Mouse (Mus musculus): ENCODE data around the gene Gm10057. TPM values are rescaled to one million over a fixed set of nuclear protein-coding genes. Genes with fewer than 3 reads are reported as not detected.
"Not testable (repeated sequence)": the region's sequence is repeated elsewhere in the genome, so short reads cannot be mapped to it uniquely, and the experiment has no call there.

Gm10057 gene
- polyA plus RNA-seq (2012; rRNA removed) = not detected in 2 replicates

GRCm38 (mm10) chrX:154054939-154055338, at the start of gene Gm10057:
TSS of gene Gm10057 (minus strand) at chrX:154055039.
- H3K27ac ChIP-seq (ENCODE audit: insufficient read depth, low read depth, low read length); H3K4me3 ChIP-seq (ENCODE audit: insufficient read depth, low read depth, low read length); H3K4me1 ChIP-seq (ENCODE audit: control insufficient read depth, insufficient read depth, low read length); H3K27me3 ChIP-seq (replicated peaks; ENCODE audit: control insufficient read depth, insufficient read depth, low read length); DNase-seq; H3K36me3 ChIP-seq (ENCODE audit: control insufficient read depth, insufficient read depth, low read length): not testable (repeated sequence)

GRCm38 (mm10) chrX:154033727-154034126, 21.1 kb downstream of the Gm10057 start, which contains the start of gene 4921511M17Rik:
TSS of gene 4921511M17Rik (minus strand) at chrX:154033827.
- H3K27ac ChIP-seq (ENCODE audit: insufficient read depth, low read depth, low read length); H3K27me3 ChIP-seq (replicated peaks; ENCODE audit: control insufficient read depth, insufficient read depth, low read length); H3K4me1 ChIP-seq (ENCODE audit: control insufficient read depth, insufficient read depth, low read length); DNase-seq; H3K4me3 ChIP-seq (ENCODE audit: insufficient read depth, low read depth, low read length); H3K36me3 ChIP-seq (ENCODE audit: control insufficient read depth, insufficient read depth, low read length): not testable (repeated sequence)

GRCm38 (mm10) chrX:154012540-154012939, 42.3 kb downstream of the Gm10057 start, which contains the start of gene Samt1:
TSS of gene Samt1 (minus strand) at chrX:154012640.
- H3K4me3 ChIP-seq (ENCODE audit: insufficient read depth, low read depth, low read length); H3K27me3 ChIP-seq (replicated peaks; ENCODE audit: control insufficient read depth, insufficient read depth, low read length); H3K4me1 ChIP-seq (ENCODE audit: control insufficient read depth, insufficient read depth, low read length); H3K27ac ChIP-seq (ENCODE audit: insufficient read depth, low read depth, low read length); H3K36me3 ChIP-seq (ENCODE audit: control insufficient read depth, insufficient read depth, low read length); DNase-seq: not testable (repeated sequence)

Other genes with a start within 250 kb of the Gm10057 start
- gene Spin2c, start 222.8 kb downstream of the Gm10057 start, polyA plus RNA-seq (2012; rRNA removed) = 0.69 TPM in 2 replicates
- gene Samt1, start 42.4 kb downstream of the Gm10057 start, polyA plus RNA-seq (2012; rRNA removed) = not detected in 2 replicates
- gene 4921511M17Rik, start 21.2 kb downstream of the Gm10057 start, polyA plus RNA-seq (2012; rRNA removed) = not detected in 2 replicates
- not detected in 2 replicates for gene Gm15140, start 65.6 kb upstream of the Gm10057 start, polyA plus RNA-seq (2012; rRNA removed)